Comparison of ENCODE assay signal across 11 mouse cellular contexts in genomic region chr2:155989085-155989484, GRCm38 (mm10). TPM values are rescaled to one million over a fixed set of nuclear protein-coding genes. Genes with fewer than 3 reads are reported as not detected.
DNase-seq lines count a peak whose midpoint lies in the region; ATAC-seq lines count a peak whose summit lies in the region.
"Had no signal": no experiment of that assay in that cellular context is flagged by ENCODE, and none has a peak within 500 bp of the region (broad histone marks: within the 10 kb centered on the region; RNA-seq: fewer than 3 reads in every experiment).

No protein-coding gene starts in this region.

- H3K4me3 ChIP-seq in heart, embryonic 11.5 days (ENCODE audit: low read depth, low read length), result no peak overlapping the region
- peak overlapping the region; percentile 56 for H3K4me3 ChIP-seq in liver, embryonic 11.5 days (ENCODE audit: low read depth, low read length)
- H3K4me3 ChIP-seq: neural tube, embryonic 12.5 days had no signal

- peak; percentile 72; the same call in 1 of the 2 replicates for ATAC-seq in heart, embryonic 11.5 days (replicated peaks; ENCODE audit: insufficient number of reproducible peaks, low FRiP score, low TSS enrichment)
- ATAC-seq in liver, embryonic 11.5 days (replicated peaks; ENCODE audit: low FRiP score), result peak; percentile 95
- no peak for ATAC-seq in CD4-positive, CD25-positive, alpha-beta regulatory T cell, adult 4 months
- ATAC-seq: hindbrain, embryonic 16.5 days had no signal

- peak overlapping the region; percentile 43; the same call in 1 of the 2 replicates for H3K9ac ChIP-seq in heart, embryonic 11.5 days (ENCODE audit: low read depth, low read length)
- H3K9ac ChIP-seq in liver, embryonic 11.5 days (ENCODE audit: low read depth, low read length), result peak overlapping the region; percentile 68
- H3K9ac ChIP-seq: neural tube, embryonic 12.5 days had no signal

- peaks cover 9% of the 10 kb centered on the region for H3K4me1 ChIP-seq in heart, embryonic 11.5 days (ENCODE audit: control insufficient read depth, insufficient read depth, low read length)
- peaks cover 31% of the 10 kb centered on the region for H3K4me1 ChIP-seq in liver, embryonic 11.5 days (replicated peaks; ENCODE audit: control insufficient read depth, insufficient read depth, low read length)
- H3K4me1 ChIP-seq: neural tube, embryonic 12.5 days had no signal

- no peaks in the 10 kb centered on the region for H3K9me3 ChIP-seq in heart, embryonic 11.5 days (replicated peaks; ENCODE audit: control insufficient read depth, low read length)
- H3K9me3 ChIP-seq in liver, embryonic 11.5 days (ENCODE audit: control insufficient read depth, low read length), result no peaks in the 10 kb centered on the region
- H3K9me3 ChIP-seq: neural tube, embryonic 12.5 days had no signal

- peak overlapping the region; percentile 25 for H3K4me2 ChIP-seq in heart, embryonic 11.5 days
- H3K4me2 ChIP-seq in liver, embryonic 11.5 days, result peak overlapping the region; percentile 73
- H3K4me2 ChIP-seq: neural tube, embryonic 12.5 days had no signal

- 37% methylated on average over 4 of the region's 4 CpGs for WGBS in heart, embryonic 11.5 days (ENCODE audit: insufficient replicate concordance)
- WGBS in liver, embryonic 11.5 days, result 37% methylated on average over 4 of the region's 4 CpGs

- peak overlapping the region; percentile 11 for H3K27ac ChIP-seq in heart, embryonic 11.5 days (ENCODE audit: low read depth, low read length)
- H3K27ac ChIP-seq in liver, embryonic 11.5 days (ENCODE audit: low read depth, low read length), result peak overlapping the region; percentile 90
- H3K27ac ChIP-seq: neural tube, embryonic 12.5 days had no signal

- H3K36me3 ChIP-seq in heart, embryonic 11.5 days (ENCODE audit: control insufficient read depth, insufficient read depth, low read length), result peaks cover 51% of the 10 kb centered on the region
- peaks cover 56% of the 10 kb centered on the region for H3K36me3 ChIP-seq in liver, embryonic 11.5 days (ENCODE audit: control insufficient read depth, insufficient read depth, low read length)

- no peak for DNase-seq in heart, adult 9 months (ENCODE audit: low spot score in 2 of 2)
- peak; percentile 23 for DNase-seq in thymus, postnatal 25 days
- DNase-seq in thymus, postnatal 10 days (ENCODE audit: low spot score in 2 of 2), result no peak
- DNase-seq in liver, embryonic 11.5 days (ENCODE audit: low spot score), result peak; percentile 64
- peak; percentile 42 for DNase-seq in yolk sac, embryonic 10.5 days (ENCODE audit: low spot score)
- no peak for DNase-seq in right cerebral cortex, postnatal 36 days (ENCODE audit: low spot score in 2 of 2)
- DNase-seq: gastrocnemius, postnatal 14 days had no signal

- no peaks in the 10 kb centered on the region for H3K27me3 ChIP-seq in heart, embryonic 11.5 days (ENCODE audit: control insufficient read depth, insufficient read depth, low read length)
- H3K27me3 ChIP-seq in liver, embryonic 11.5 days (replicated peaks; ENCODE audit: control insufficient read depth, insufficient read depth, low read length), result no peaks in the 10 kb centered on the region
- H3K27me3 ChIP-seq: neural tube, embryonic 12.5 days had no signal

RNA-seq across cellular contexts. Expression of gene 6430550D23Rik, which starts 18.7 kb away (rescaled TPM):
- polyA plus RNA-seq in heart, embryonic 11.5 days (2014; fragmentation: Nextera tagmentation; extraction: Ambion mirVana), result 0.80 and 1.1 TPM in 2 replicates
- polyA plus RNA-seq in liver, embryonic 11.5 days (2014; fragmentation: Nextera tagmentation; extraction: Ambion mirVana), result 1.6 and 2.8 TPM in 2 replicates
- polyA plus RNA-seq in CD4-positive, CD25-positive, alpha-beta regulatory T cell, adult 4 months (2017; shearing (Covaris generic)), result 1 to 10 TPM; 1.1 to 4.9 TPM

RNA-seq across cellular contexts. Expression of gene Ergic3, which starts 18.8 kb away (rescaled TPM):
- polyA plus RNA-seq in heart, embryonic 11.5 days (2014; fragmentation: Nextera tagmentation; extraction: Ambion mirVana), result 170 and 184 TPM in 2 replicates
- 146 and 166 TPM in 2 replicates for polyA plus RNA-seq in liver, embryonic 11.5 days (2014; fragmentation: Nextera tagmentation; extraction: Ambion mirVana)
- 100 to 1,000 TPM; 131 to 182 TPM for polyA plus RNA-seq in CD4-positive, CD25-positive, alpha-beta regulatory T cell, adult 4 months (2017; shearing (Covaris generic))

RNA-seq across cellular contexts. Expression of gene Cep250, which starts 32.8 kb away (rescaled TPM):
- 6.4 and 12.3 TPM in 2 replicates for polyA plus RNA-seq in heart, embryonic 11.5 days (2014; fragmentation: Nextera tagmentation; extraction: Ambion mirVana)
- 20.9 and 23.3 TPM in 2 replicates for polyA plus RNA-seq in liver, embryonic 11.5 days (2014; fragmentation: Nextera tagmentation; extraction: Ambion mirVana)
- polyA plus RNA-seq in CD4-positive, CD25-positive, alpha-beta regulatory T cell, adult 4 months (2017; shearing (Covaris generic)), result 10 to 100 TPM; 34.0 to 50.2 TPM

RNA-seq across cellular contexts. Expression of gene Gdf5, which starts 43.9 kb away (rescaled TPM):
- 0.36 and 0.63 TPM in 2 replicates for polyA plus RNA-seq in heart, embryonic 11.5 days (2014; fragmentation: Nextera tagmentation; extraction: Ambion mirVana)
- polyA plus RNA-seq in liver, embryonic 11.5 days (2014; fragmentation: Nextera tagmentation; extraction: Ambion mirVana), result 0.19 and 0.30 TPM in 2 replicates
- polyA plus RNA-seq in CD4-positive, CD25-positive, alpha-beta regulatory T cell, adult 4 months (2017; shearing (Covaris generic)), result not detected

RNA-seq across cellular contexts. Expression of gene Gm15557, which starts 48.6 kb away (rescaled TPM):
- polyA plus RNA-seq in heart, embryonic 11.5 days (2014; fragmentation: Nextera tagmentation; extraction: Ambion mirVana), result not detected in 2 replicates
- polyA plus RNA-seq in liver, embryonic 11.5 days (2014; fragmentation: Nextera tagmentation; extraction: Ambion mirVana), result not detected in 2 replicates
- polyA plus RNA-seq in CD4-positive, CD25-positive, alpha-beta regulatory T cell, adult 4 months (2017; shearing (Covaris generic)), result not detected
- polyA plus RNA-seq: hindbrain, embryonic 16.5 days; neural tube, embryonic 12.5 days had no signal

Comparison
In these comparisons a context has a peak if more than half of its experiments do, and no peak if none do; other contexts are left out.
1. DNase-seq: peak in thymus, postnatal 25 days (single experiment), liver, embryonic 11.5 days (single experiment) and yolk sac, embryonic 10.5 days (single experiment); none in heart, adult 9 months (0 of 2), thymus, postnatal 10 days (0 of 2) and right cerebral cortex, postnatal 36 days (0 of 2).